Mouse (Mus musculus) B cell, adult 67 days (primary cell): ENCODE results near the gene Simc1. TPM values are rescaled to one million over a fixed set of nuclear protein-coding genes. Genes with fewer than 3 reads are reported as not detected.

Experiments
- total RNA-seq, 2 experiments: library from RNA; stranded (reverse); gene quantifications; 4 replicates each; pipeline ENCODE4 v1.2.4; 2023

Simc1 gene
- 10 to 100 TPM; 26.3 to 31.4 TPM for total RNA-seq

GRCm38 (mm10) chr13:54503604-54504521 is at the start of gene Simc1:
Gene Simc1, plus strand, starts transcription at chr13:54503779.

DNA sequence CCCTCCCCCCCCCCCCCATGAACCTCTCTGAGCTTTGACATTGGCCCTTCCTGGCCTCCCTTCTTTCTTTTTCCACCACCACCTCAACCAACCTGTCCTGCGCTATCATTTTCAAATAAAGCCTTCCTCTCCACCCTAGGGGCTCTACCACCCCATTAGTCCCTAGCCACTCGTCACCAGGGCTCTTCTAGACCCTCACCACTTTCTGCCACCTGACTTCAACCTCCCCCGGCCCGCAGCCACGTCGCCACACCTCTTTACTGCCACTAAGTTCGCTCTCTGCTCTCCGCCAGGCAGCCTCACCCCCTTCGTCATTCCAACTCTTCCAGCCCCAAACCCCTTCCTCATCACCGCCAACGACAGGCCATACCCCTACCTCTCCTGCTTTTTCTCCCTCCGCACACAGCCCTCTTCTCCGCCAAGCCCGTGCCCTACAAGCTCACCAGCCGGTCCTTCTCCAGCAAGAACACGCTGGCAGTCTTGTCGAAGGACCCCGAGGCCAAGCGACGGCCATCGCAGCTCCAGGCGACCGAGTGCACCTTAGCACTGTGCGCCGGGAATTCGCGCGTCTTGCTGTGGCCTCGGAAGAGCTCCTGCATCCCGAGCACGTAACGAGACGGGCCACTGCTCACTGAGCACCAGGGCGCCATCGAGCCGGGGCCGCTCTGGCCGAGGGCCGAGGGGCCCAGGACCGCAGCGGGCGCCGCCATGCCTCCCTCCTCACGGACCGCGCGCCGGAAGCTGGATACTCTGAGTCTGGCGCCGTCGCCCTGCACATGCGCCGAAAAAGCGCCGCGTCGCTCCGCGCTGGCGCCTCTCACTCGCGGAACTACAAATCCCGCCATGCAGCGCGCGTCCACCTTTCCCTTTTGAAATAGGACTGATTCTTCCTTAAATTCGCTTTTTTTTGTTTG is 35.2 kb upstream of the Simc1 start, which contains the start of gene Thoc3:
TSS of gene Thoc3 (minus strand) at position 752 of the 914 bp plus-strand sequence.

GRCm38 (mm10) chr13:54565201-54565581 is 61.6 kb downstream of the Simc1 start, which contains the start of gene 4833439L19Rik:
Gene 4833439L19Rik, minus strand, starts transcription at chr13:54565435.

DNA sequence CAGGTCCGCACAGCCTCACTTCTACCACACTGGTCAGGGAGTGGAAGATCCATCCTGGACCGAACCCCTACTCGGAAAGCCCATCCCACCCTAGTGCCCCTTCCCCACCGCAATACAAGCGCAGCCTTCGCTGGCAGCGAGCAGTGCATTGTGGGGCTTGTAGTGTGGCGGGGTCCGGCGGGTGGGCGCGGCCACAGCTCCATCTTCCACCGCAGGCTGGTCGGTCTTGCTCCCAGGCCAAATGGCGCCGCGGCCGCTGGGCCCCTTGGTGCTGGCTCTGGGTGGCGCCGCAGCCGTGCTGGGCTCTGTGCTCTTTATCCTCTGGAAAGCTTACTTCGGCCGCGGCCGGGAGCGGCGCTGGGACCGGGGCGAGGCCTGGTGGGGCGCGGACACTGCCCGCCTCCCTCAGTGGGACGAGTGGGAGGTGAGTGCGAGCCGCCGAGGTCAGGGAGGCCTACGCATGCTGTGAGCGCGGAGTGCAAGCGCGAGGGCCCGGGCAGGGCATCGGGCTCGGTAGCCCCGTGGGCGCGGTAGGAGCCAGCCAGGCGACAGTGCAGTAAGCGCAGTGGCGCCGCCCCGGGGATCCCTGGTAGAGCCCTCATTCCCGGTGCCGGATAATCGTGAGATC is 71.4 kb downstream of the Simc1 start, which contains the start of gene Arl10:
TSS of gene Arl10 (plus strand) at position 162 of the 628 bp plus-strand sequence.

GRCm38 (mm10) chr13:54589996-54590951 is 86.7 kb downstream of the Simc1 start, which contains the start of the genes Nop16 and Higd2a:
Gene Nop16, minus strand, starts transcription at chr13:54590090.
Gene Higd2a, plus strand, starts transcription at chr13:54590207.

Other genes with a start within 250 kb of the Simc1 start
- 1 to 10 TPM; 5.2 to 5.7 TPM for gene Cplx2, start 132.4 kb upstream of the Simc1 start, total RNA-seq
- gene Thoc3, start 34.9 kb upstream of the Simc1 start, total RNA-seq = 10 to 100 TPM; 30.1 to 34.3 TPM
- gene 4833439L19Rik, start 61.7 kb downstream of the Simc1 start, total RNA-seq = 10 to 100 TPM; 37.8 to 44.3 TPM
- gene Arl10, start 71.2 kb downstream of the Simc1 start, total RNA-seq = 10 to 100 TPM; 11.8 to 12.7 TPM
- gene Nop16, start 86.3 kb downstream of the Simc1 start, total RNA-seq = 10 to 100 TPM; 17.5 to 23.9 TPM
- 10 to 100 TPM; 56.7 to 59.0 TPM for gene Higd2a, start 86.4 kb downstream of the Simc1 start, total RNA-seq
- 10 to 100 TPM; 13.7 to 20.8 TPM for gene Cltb, start 107.6 kb downstream of the Simc1 start, total RNA-seq
- gene Faf2, start 118.0 kb downstream of the Simc1 start, total RNA-seq = 10 to 100 TPM; 63.6 to 74.8 TPM
- gene Rnf44, start 190.1 kb downstream of the Simc1 start, total RNA-seq = 100 to 1,000 TPM; 265 to 275 TPM
- gene Cdhr2, start 197.7 kb downstream of the Simc1 start, total RNA-seq = not detected
- gene Gprin1, start 246.1 kb downstream of the Simc1 start, total RNA-seq = not detected